In the genomic region with DNA sequence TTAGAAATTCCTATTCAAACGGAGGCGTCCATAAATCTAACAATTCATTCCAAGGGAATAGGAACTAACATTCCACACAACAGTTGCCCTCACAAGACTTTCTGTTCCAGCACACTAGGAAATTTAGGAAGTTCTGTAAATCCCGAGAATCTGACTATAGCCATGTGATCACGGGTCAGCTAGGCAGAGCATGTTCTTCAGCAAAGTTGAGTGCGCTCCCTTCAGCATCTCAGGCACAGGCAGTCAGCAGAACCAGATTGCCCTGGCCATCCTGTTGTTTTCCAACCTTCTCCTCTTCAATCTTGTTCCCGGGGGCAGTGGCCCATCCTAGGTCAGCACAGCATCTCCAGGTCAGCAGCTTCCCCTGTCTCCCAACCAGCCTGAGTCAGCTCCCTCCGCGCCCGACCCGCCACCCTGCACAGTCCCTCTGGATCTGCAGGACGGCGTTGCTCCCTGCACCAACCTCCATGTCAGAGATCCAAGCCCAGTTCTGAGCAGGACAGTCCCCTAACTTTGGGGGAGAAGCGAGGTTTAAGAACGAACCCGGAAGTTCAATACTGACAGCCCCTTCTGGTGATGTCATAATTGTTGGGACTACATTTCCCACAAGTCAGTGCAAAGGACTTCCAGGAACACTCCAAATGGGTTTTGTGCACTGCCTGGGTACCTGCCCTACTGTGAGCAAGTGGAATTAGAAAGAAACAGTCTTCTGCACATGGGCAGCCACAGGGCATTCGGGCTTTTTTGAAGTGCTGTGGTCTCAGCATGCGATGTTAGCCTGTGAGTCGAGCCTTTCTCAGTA, we compare ENCODE assay signal across 8 mouse cellular contexts. TPM values are rescaled to one million over a fixed set of nuclear protein-coding genes. Genes with fewer than 3 reads are reported as not detected.
DNase-seq lines count a peak whose midpoint lies in the region; ATAC-seq lines count a peak whose summit lies in the region.

No protein-coding gene starts in this region.

- peaks cover 7% of the 10 kb centered on the region for H3K4me1 ChIP-seq in megakaryocyte, embryonic 14.5 days

- H3K36me3 ChIP-seq in megakaryocyte, embryonic 14.5 days (replicated peaks; ENCODE audit: low read length), result peaks cover 14% of the 10 kb centered on the region

- intact Hi-C loops in gastrocnemius, postnatal 14 days (cut with DNase I; ENCODE audit: low total_unique reads), result no loop called here

- peak; percentile 99 for ATAC-seq in inflammation-experienced regulatory T-cells, adult 6 months

- DNase-seq in adrenal gland, adult 2 months, result peak; percentile 87
- peak; percentile 85 for DNase-seq in embryo, embryonic 11 days
- peak; percentile 37 for DNase-seq in gastrocnemius, postnatal 14 days
- DNase-seq in left cerebral cortex, adult 9 months (ENCODE audit: low spot score in 2 of 2), result peak; percentile 73 to 86
- peak; percentile 81 to 88 for DNase-seq in right cerebral cortex, adult 2 months (ENCODE audit: low spot score in 2 of 2)
- DNase-seq in urinary bladder, postnatal 25 days (ENCODE audit: low spot score), result peak; percentile 53

- peaks cover 7% of the 10 kb centered on the region for H3K9me3 ChIP-seq in megakaryocyte, embryonic 14.5 days

- H3K27me3 ChIP-seq in megakaryocyte, embryonic 14.5 days (replicated peaks), result no peaks in the 10 kb centered on the region

- peak overlapping the region; percentile 96 for H3K4me3 ChIP-seq in megakaryocyte, embryonic 14.5 days (replicated peaks)

RNA-seq across cellular contexts. Expression of gene Zfp458, which starts 9.5 kb away (rescaled TPM):
- 1 to 10 TPM; 3.4 to 3.6 TPM for total RNA-seq in adrenal gland, adult 2 months (2021)
- 0.09 and 0.13 TPM in 2 replicates for polyA plus RNA-seq in adrenal gland, adult 2 months (2012; rRNA removed)
- 1 to 10 TPM; 1.1 to 1.2 TPM for total RNA-seq in gastrocnemius, postnatal 14 days (2021)
- polyA plus RNA-seq in inflammation-experienced regulatory T-cells, adult 6 months (2017; shearing (Covaris generic)), result 1 to 10 TPM; 1.4 to 3.7 (median 1.9) TPM
- 0.06 TPM in 1 of 2 replicates, not detected in the other for polyA plus RNA-seq in megakaryocyte, embryonic 14.5 days (2012; ENCODE audit: insufficient read depth, low replicate concordance)

RNA-seq across cellular contexts. Expression of gene Zfp457, which starts 37.5 kb away (rescaled TPM):
- total RNA-seq in adrenal gland, adult 2 months (2021), result 1 to 10 TPM; 3.3 to 4.6 TPM
- 0.15 and 0.73 TPM in 2 replicates for polyA plus RNA-seq in adrenal gland, adult 2 months (2012; rRNA removed)
- total RNA-seq in gastrocnemius, postnatal 14 days (2021), result 1 to 10 TPM in 1 of 2 experiments, under 1 TPM in 1; 0.80 to 2.0 TPM
- polyA plus RNA-seq in inflammation-experienced regulatory T-cells, adult 6 months (2017; shearing (Covaris generic)), result under 1 TPM in 1 of 3 experiments, not detected in 2; 0.40 TPM
- not detected in 2 replicates for polyA plus RNA-seq in megakaryocyte, embryonic 14.5 days (2012; ENCODE audit: insufficient read depth, low replicate concordance)

Comparison
In these comparisons a context has a peak if more than half of its experiments do, and no peak if none do; other contexts are left out.
1. Peak in every context shown above with its lines: DNase-seq, ATAC-seq and H3K4me3 ChIP-seq.
2. DNase-seq: peak in every context shown above with its lines; median percentile 87 in adrenal gland, adult 2 months; 85 in embryo, embryonic 11 days; 84 in right cerebral cortex, adult 2 months; 80 in left cerebral cortex, adult 9 months; 53 in urinary bladder, postnatal 25 days; 37 in gastrocnemius, postnatal 14 days.